Comparison of ENCODE assay signal across 9 mouse cellular contexts in the genomic region with DNA sequence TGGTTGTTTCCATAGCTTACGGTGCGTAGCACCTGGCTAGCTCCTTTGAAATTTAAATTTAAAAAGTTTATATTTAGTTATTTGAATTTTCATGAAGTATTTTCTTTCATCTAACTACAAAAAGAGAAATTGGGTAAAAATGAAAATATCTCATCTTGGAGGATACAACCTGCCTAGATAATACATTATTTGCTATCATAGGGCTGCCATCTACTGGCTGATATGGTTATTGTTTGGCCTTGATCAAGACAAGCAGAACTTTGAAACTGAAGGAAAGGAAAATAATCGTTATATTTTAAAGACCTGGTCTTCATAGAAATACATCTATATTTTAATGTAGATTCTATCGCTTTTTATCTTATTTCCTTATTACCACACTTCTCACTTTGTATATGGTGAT.
DNase-seq lines count a peak whose midpoint lies in the region; ATAC-seq lines count a peak whose summit lies in the region.
"Had no signal": no experiment of that assay in that cellular context is flagged by ENCODE, and none has a peak within 500 bp of the region (broad histone marks: within the 10 kb centered on the region; RNA-seq: fewer than 3 reads in every experiment).

No protein-coding gene starts in this region.

- intact Hi-C loops in heart, postnatal 25 days (cut with DNase I), result loop anchor here (2.0 kb wide), 1 partner anchor 478 kb away; no protein-coding TSS in a partner anchor

- H3K9ac ChIP-seq in forebrain, embryonic 15.5 days (replicated peaks), result no peak overlapping the region
- H3K9ac ChIP-seq in midbrain, embryonic 15.5 days, result no peak overlapping the region
- H3K9ac ChIP-seq: heart, embryonic 13.5 days had no signal

- no peak for DNase-seq in forebrain, embryonic 10.5 days (ENCODE audit: extremely low spot score, low spot score)
- DNase-seq in lung, postnatal 10 days, result peak; percentile 21
- no peak for DNase-seq in lung, postnatal 25 days (ENCODE audit: low spot score)
- peak; percentile 47 for DNase-seq in embryo, embryonic 10 days (ENCODE audit: low spot score)
- no peak for DNase-seq in adrenal gland, adult 8-10 months
- DNase-seq in heart, postnatal 25 days (ENCODE audit: low spot score), result no peak

- no peak overlapping the region for H3K4me2 ChIP-seq in forebrain, embryonic 15.5 days (replicated peaks)
- H3K4me2 ChIP-seq in midbrain, embryonic 15.5 days, result no peak overlapping the region
- H3K4me2 ChIP-seq: heart, embryonic 13.5 days had no signal

- no peak overlapping the region for H3K4me3 ChIP-seq in forebrain, embryonic 15.5 days
- H3K4me3 ChIP-seq in forebrain, embryonic 10.5 days, result no peak overlapping the region
- H3K4me3 ChIP-seq in midbrain, embryonic 15.5 days, result no peak overlapping the region
- H3K4me3 ChIP-seq: heart, embryonic 13.5 days had no signal

- H3K4me1 ChIP-seq in forebrain, embryonic 15.5 days, result peaks cover 4% of the 10 kb centered on the region; the same call in 1 of the 2 replicates
- H3K4me1 ChIP-seq in forebrain, embryonic 10.5 days, result no peaks in the 10 kb centered on the region
- no peaks in the 10 kb centered on the region for H3K4me1 ChIP-seq in midbrain, embryonic 15.5 days
- H3K4me1 ChIP-seq: heart, embryonic 13.5 days had no signal

- no peaks in the 10 kb centered on the region for H3K9me3 ChIP-seq in forebrain, embryonic 15.5 days
- no peaks in the 10 kb centered on the region for H3K9me3 ChIP-seq in forebrain, embryonic 10.5 days
- H3K9me3 ChIP-seq in midbrain, embryonic 15.5 days, result no peaks in the 10 kb centered on the region
- H3K9me3 ChIP-seq: heart, embryonic 13.5 days had no signal

- H3K27ac ChIP-seq in forebrain, embryonic 15.5 days (replicated peaks), result no peak overlapping the region
- no peak overlapping the region for H3K27ac ChIP-seq in forebrain, embryonic 10.5 days
- no peak overlapping the region for H3K27ac ChIP-seq in midbrain, embryonic 15.5 days
- H3K27ac ChIP-seq: heart, embryonic 13.5 days had no signal

- peak; percentile 80 for ATAC-seq in forebrain, embryonic 15.5 days (replicated peaks)
- ATAC-seq in midbrain, embryonic 15.5 days (replicated peaks), result peak; percentile 71; the same call in 1 of the 2 replicates

- 74% methylated on average over 4 of the region's 4 CpGs for WGBS in forebrain, embryonic 15.5 days
- WGBS in forebrain, embryonic 10.5 days, result 82% methylated on average over 4 of the region's 4 CpGs
- WGBS in midbrain, embryonic 15.5 days, result 75% methylated on average over 4 of the region's 4 CpGs

- no peaks in the 10 kb centered on the region for H3K27me3 ChIP-seq in forebrain, embryonic 15.5 days
- no peaks in the 10 kb centered on the region for H3K27me3 ChIP-seq in forebrain, embryonic 10.5 days (ENCODE audit: poor library complexity, severe bottlenecking)
- H3K27me3 ChIP-seq in midbrain, embryonic 15.5 days (replicated peaks), result no peaks in the 10 kb centered on the region
- H3K27me3 ChIP-seq: heart, embryonic 13.5 days had no signal

- no peaks in the 10 kb centered on the region for H3K36me3 ChIP-seq in forebrain, embryonic 15.5 days
- no peaks in the 10 kb centered on the region for H3K36me3 ChIP-seq in forebrain, embryonic 10.5 days (replicated peaks)
- no peaks in the 10 kb centered on the region for H3K36me3 ChIP-seq in midbrain, embryonic 15.5 days (replicated peaks)
- H3K36me3 ChIP-seq: heart, embryonic 13.5 days had no signal

Comparison
In these comparisons a context has a peak if more than half of its experiments do, and no peak if none do; other contexts are left out.
1. DNase-seq: peak in lung, postnatal 10 days (single experiment) and embryo, embryonic 10 days (single experiment); none in forebrain, embryonic 10.5 days (single experiment), lung, postnatal 25 days (single experiment), adrenal gland, adult 8-10 months (single experiment) and heart, postnatal 25 days (single experiment).